Mouse (Mus musculus) left cerebral cortex, adult 2 months (tissue): ENCODE measurements at regions not wholly inside any gene's neighbourhood (a gene's known extent, or its start where the extent isn't known, plus 50 kb on each side); places are given as distances from the start of the nearest gene placed in this dataset.

ENCODE experiments used
- DNase-seq, 2 experiments: peaks; one replicate each; pipeline ENCODE4 v3.0.0; 2021 to 2022; ENCODE audit warnings: low spot score in 2 of 2, mixed read lengths in 1 of 2; ENCODE audit errors: extremely low spot score in 1 of 2
- H3K27ac ChIP-seq: fragments of 200-600 bp; 2 replicates; pipeline ENCODE4 v1.8.1; 2022
- H3K4me3 ChIP-seq: fragments of 200-600 bp; 2 replicates; pipeline ENCODE4 v1.8.1; 2022
- CTCF ChIP-seq: fragments of 200-600 bp; IDR thresholded peaks from 2 replicates; pipeline ENCODE4 v1.8.1; 2022; ENCODE audit warnings: antibody characterized with exemption, mild to moderate bottlenecking, moderate library complexity
- intact Hi-C: fragments of 180-260 bp; cut with DNase I; formaldehyde crosslinking; loops from one replicate; pipeline ENCODE4 v1.15.1; 2025

- peak; percentile 20 for TF ChIP-seq CTCF
- DNase-seq = no peak
- Histone ChIP-seq H3K27ac (no peak overlapping the region), H3K4me3 (no peak overlapping the region)
- intact Hi-C loops = no loop called here
Measured at GRCm38 (mm10) chr12:82520840-82521239, 67.3 kb upstream of the Rgs6 start.

DNA sequence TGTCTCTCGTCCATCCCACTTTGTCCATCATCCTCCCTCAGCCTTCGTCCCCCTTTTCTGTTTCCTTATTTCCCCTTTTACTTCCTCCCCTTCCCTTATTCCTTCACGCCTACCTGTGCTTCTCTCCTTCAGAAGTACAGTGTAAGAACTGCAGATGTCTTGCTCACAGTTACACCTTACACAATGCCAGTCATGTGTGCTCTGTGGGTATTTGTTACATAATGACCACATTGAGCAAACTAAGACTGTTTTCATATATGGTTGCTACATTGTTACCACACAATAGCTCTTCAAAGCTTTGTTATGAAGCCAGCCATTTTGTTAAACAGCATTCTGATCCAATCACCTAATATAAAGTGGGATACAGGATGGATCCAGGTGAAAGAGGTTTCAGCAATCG is 63.1 kb upstream of the Rgs6 start:
- TF ChIP-seq CTCF = no peak
- H3K4me3 ChIP-seq = no peak overlapping the region
- no peak overlapping the region for H3K27ac ChIP-seq
- DNase-seq = no peak
- intact Hi-C loops = no loop called here
